Mouse (Mus musculus): Measurements from ENCODE around the gene Asb14. TPM values are rescaled to one million over a fixed set of nuclear protein-coding genes. Genes with fewer than 3 reads are reported as not detected.

The Asb14 gene
- polyA plus RNA-seq (2015; fragmentation: Nextera tagmentation; extraction: Ambion mirVana) = 0.11 TPM in 1 of 2 replicates, not detected in the other

GRCm38 (mm10) chr14:26894392-26894791 is at the start of gene Asb14:
Gene Asb14 (plus strand): TSS chr14:26894557.
- Histone ChIP-seq H3K9ac (no peak within 1 kb of the TSS), H3K4me3 (no peak within 1 kb of the TSS), H3K4me1 (no peaks in the 10 kb centered on the region), H3K36me3 (ENCODE audit: poor library complexity, severe bottlenecking) (no peaks in the 10 kb centered on the region), H3K4me2 (no peak within 1 kb of the TSS), H3K27ac (no peak within 1 kb of the TSS), H3K27me3 (no peaks in the 10 kb centered on the region), H3K9me3 (replicated peaks) (no peaks in the 10 kb centered on the region)
- WGBS = 94% methylated on average over 4 of the region's 4 CpGs
- ATAC-seq = no peak

GRCm38 (mm10) chr14:26853053-26853452 is 41.3 kb upstream of the Asb14 start:
- no peaks in the 10 kb centered on the region for H3K36me3 ChIP-seq (ENCODE audit: poor library complexity, severe bottlenecking)
- no peaks in the 10 kb centered on the region for H3K27me3 ChIP-seq
- H3K4me2 ChIP-seq = no peak overlapping the region
- ATAC-seq = no peak
- no peaks in the 10 kb centered on the region for H3K9me3 ChIP-seq (replicated peaks)
- H3K4me3 ChIP-seq = no peak overlapping the region
- 78% methylated on average over 8 of the region's 8 CpGs for WGBS
- no peak overlapping the region for H3K9ac ChIP-seq
- H3K27ac ChIP-seq = no peak overlapping the region
- H3K4me1 ChIP-seq = no peaks in the 10 kb centered on the region

- Histone ChIP-seq H3K9me3 (replicated peaks) (no peaks in the 10 kb centered on the region), H3K4me2 (no peak overlapping the region), H3K4me1 (no peaks in the 10 kb centered on the region), H3K4me3 (no peak overlapping the region), H3K27me3 (no peaks in the 10 kb centered on the region), H3K9ac (no peak overlapping the region), H3K36me3 (ENCODE audit: poor library complexity, severe bottlenecking) (no peaks in the 10 kb centered on the region), H3K27ac (no peak overlapping the region)
- no peak for ATAC-seq
- 84% methylated on average over 2 of the region's 2 CpGs for WGBS
Observed at GRCm38 (mm10) chr14:26854066-26854465, 40.3 kb upstream of the Asb14 start.

- 87% methylated on average over 2 of the region's 2 CpGs for WGBS
- no peak for ATAC-seq
- no peaks in the 10 kb centered on the region for H3K36me3 ChIP-seq (ENCODE audit: poor library complexity, severe bottlenecking)
Observed at GRCm38 (mm10) chr14:26858364-26858763, 36.0 kb upstream of the Asb14 start.

GRCm38 (mm10) chr14:26859024-26859423 is 35.3 kb upstream of the Asb14 start:
- ATAC-seq = no peak
- H3K36me3 ChIP-seq (ENCODE audit: poor library complexity, severe bottlenecking) = no peaks in the 10 kb centered on the region
- no peak overlapping the region for H3K4me2 ChIP-seq
- H3K4me3 ChIP-seq = no peak overlapping the region
- no peak overlapping the region for H3K27ac ChIP-seq
- no peaks in the 10 kb centered on the region for H3K9me3 ChIP-seq (replicated peaks)
- WGBS = 94% methylated on average over 3 of the region's 3 CpGs
- H3K9ac ChIP-seq = no peak overlapping the region
- no peaks in the 10 kb centered on the region for H3K4me1 ChIP-seq
- no peaks in the 10 kb centered on the region for H3K27me3 ChIP-seq

More at GRCm38 (mm10) chr14:26858364-26858763, 36.0 kb upstream of the Asb14 start:
- H3K27me3 ChIP-seq = no peaks in the 10 kb centered on the region
- H3K4me2 ChIP-seq = no peak overlapping the region
- H3K4me3 ChIP-seq = no peak overlapping the region
- H3K4me1 ChIP-seq = no peaks in the 10 kb centered on the region
- H3K27ac ChIP-seq = no peak overlapping the region
- H3K9ac ChIP-seq = no peak overlapping the region
- H3K9me3 ChIP-seq (replicated peaks) = no peaks in the 10 kb centered on the region

- Histone ChIP-seq H3K36me3 (ENCODE audit: poor library complexity, severe bottlenecking) (no peaks in the 10 kb centered on the region), H3K27me3 (no peaks in the 10 kb centered on the region), H3K4me3 (no peak overlapping the region), H3K9me3 (replicated peaks) (no peaks in the 10 kb centered on the region), H3K27ac (no peak overlapping the region), H3K9ac (no peak overlapping the region), H3K4me1 (no peaks in the 10 kb centered on the region), H3K4me2 (no peak overlapping the region)
- 76% methylated on average over 9 of the region's 9 CpGs for WGBS
- ATAC-seq = no peak
Observed at GRCm38 (mm10) chr14:26867356-26867755, 27.0 kb upstream of the Asb14 start.

GRCm38 (mm10) chr14:26868299-26868698 is 26.1 kb upstream of the Asb14 start:
- no peaks in the 10 kb centered on the region for H3K9me3 ChIP-seq (replicated peaks)
- no peaks in the 10 kb centered on the region for H3K36me3 ChIP-seq (ENCODE audit: poor library complexity, severe bottlenecking)
- H3K4me3 ChIP-seq = no peak overlapping the region
- no peaks in the 10 kb centered on the region for H3K4me1 ChIP-seq
- H3K27me3 ChIP-seq = no peaks in the 10 kb centered on the region
- WGBS = 84% methylated on average over 5 of the region's 5 CpGs
- no peak for ATAC-seq
- no peak overlapping the region for H3K27ac ChIP-seq
- H3K4me2 ChIP-seq = no peak overlapping the region
- H3K9ac ChIP-seq = no peak overlapping the region

- Histone ChIP-seq H3K4me3 (no peak overlapping the region), H3K9ac (no peak overlapping the region), H3K4me2 (no peak overlapping the region), H3K27ac (no peak overlapping the region), H3K27me3 (no peaks in the 10 kb centered on the region), H3K36me3 (ENCODE audit: poor library complexity, severe bottlenecking) (no peaks in the 10 kb centered on the region), H3K4me1 (no peaks in the 10 kb centered on the region), H3K9me3 (replicated peaks) (no peaks in the 10 kb centered on the region)
- ATAC-seq = no peak
- 82% methylated on average over 4 of the region's 4 CpGs for WGBS
Observed at GRCm38 (mm10) chr14:26878756-26879155, 15.6 kb upstream of the Asb14 start.

- no peak overlapping the region for H3K27ac ChIP-seq
- H3K4me1 ChIP-seq = no peaks in the 10 kb centered on the region
- H3K4me2 ChIP-seq = no peak overlapping the region
- H3K36me3 ChIP-seq (ENCODE audit: poor library complexity, severe bottlenecking) = no peaks in the 10 kb centered on the region
- no peak for ATAC-seq
- 85% methylated on average over 2 of the region's 2 CpGs for WGBS
- H3K9ac ChIP-seq = no peak overlapping the region
- no peaks in the 10 kb centered on the region for H3K9me3 ChIP-seq (replicated peaks)
- H3K4me3 ChIP-seq = no peak overlapping the region
- no peaks in the 10 kb centered on the region for H3K27me3 ChIP-seq
Observed at GRCm38 (mm10) chr14:26879976-26880375, 14.4 kb upstream of the Asb14 start.

GRCm38 (mm10) chr14:26881700-26882099 is 12.7 kb upstream of the Asb14 start:
- H3K4me3 ChIP-seq = no peak overlapping the region
- no peaks in the 10 kb centered on the region for H3K4me1 ChIP-seq
- 91% methylated on average over 5 of the region's 5 CpGs for WGBS
- H3K27ac ChIP-seq = no peak overlapping the region
- no peak for ATAC-seq
- no peaks in the 10 kb centered on the region for H3K27me3 ChIP-seq
- no peak overlapping the region for H3K9ac ChIP-seq
- H3K9me3 ChIP-seq (replicated peaks) = no peaks in the 10 kb centered on the region
- H3K36me3 ChIP-seq (ENCODE audit: poor library complexity, severe bottlenecking) = no peaks in the 10 kb centered on the region
- no peak overlapping the region for H3K4me2 ChIP-seq

GRCm38 (mm10) chr14:26887244-26887643 is 7.1 kb upstream of the Asb14 start:
- Histone ChIP-seq H3K27me3 (no peaks in the 10 kb centered on the region), H3K4me2 (no peak overlapping the region), H3K9me3 (replicated peaks) (no peaks in the 10 kb centered on the region), H3K27ac (no peak overlapping the region), H3K9ac (no peak overlapping the region), H3K4me1 (no peaks in the 10 kb centered on the region), H3K36me3 (ENCODE audit: poor library complexity, severe bottlenecking) (no peaks in the 10 kb centered on the region), H3K4me3 (no peak overlapping the region)
- no peak for ATAC-seq
- WGBS = 56% methylated on average over 3 of the region's 3 CpGs

- no peaks in the 10 kb centered on the region for H3K9me3 ChIP-seq (replicated peaks)
- 92% methylated on average over 3 of the region's 3 CpGs for WGBS
- no peak for ATAC-seq
- no peak overlapping the region for H3K27ac ChIP-seq
- no peaks in the 10 kb centered on the region for H3K36me3 ChIP-seq (ENCODE audit: poor library complexity, severe bottlenecking)
- no peak overlapping the region for H3K4me3 ChIP-seq
- H3K9ac ChIP-seq = no peak overlapping the region
- H3K27me3 ChIP-seq = no peaks in the 10 kb centered on the region
- H3K4me1 ChIP-seq = no peaks in the 10 kb centered on the region
- no peak overlapping the region for H3K4me2 ChIP-seq
Observed at GRCm38 (mm10) chr14:26890777-26891176, 3.6 kb upstream of the Asb14 start.

GRCm38 (mm10) chr14:26899490-26899889 is 5.1 kb downstream of the Asb14 start:
- H3K27ac ChIP-seq = no peak overlapping the region

More at GRCm38 (mm10) chr14:26899490-26899889, 5.1 kb downstream of the Asb14 start:
- Histone ChIP-seq H3K4me1 (no peaks in the 10 kb centered on the region), H3K9ac (no peak overlapping the region), H3K4me3 (no peak overlapping the region), H3K27me3 (no peaks in the 10 kb centered on the region), H3K4me2 (no peak overlapping the region), H3K9me3 (replicated peaks) (no peaks in the 10 kb centered on the region), H3K36me3 (ENCODE audit: poor library complexity, severe bottlenecking) (no peaks in the 10 kb centered on the region)
- no peak for ATAC-seq
- 86% methylated on average over 2 of the region's 2 CpGs for WGBS

Data from forebrain, embryonic 13.5 days (tissue).